Mouse (Mus musculus) liver, postnatal 0 days (tissue): Measurements from ENCODE around the gene Slc39a11. TPM values are rescaled to one million over a fixed set of nuclear protein-coding genes. Genes with fewer than 3 reads are reported as not detected.

ENCODE experiments used
- ATAC-seq: fragments of 200-750 bp; cut with Nextera tagmentation; 2 replicates; pipeline ENCODE4 v1.8.0; 2017; ENCODE audit warnings: mild to moderate bottlenecking, moderate library complexity
- DNase-seq: peaks from one replicate; pipeline ENCODE4 v3.0.0-alpha.2; 2016
- H3K27ac ChIP-seq: fragments of 300-500 bp; sonication (generic); 2 replicates; pipeline ENCODE4 v1.5.1; 2014; ENCODE audit warnings: antibody characterized with exemption, moderate library complexity, mild to moderate bottlenecking, low read depth
- H3K27me3 ChIP-seq: fragments of 300-500 bp; sonication (generic); 2 replicates; pipeline ENCODE4 v1.6.1; 2014; ENCODE audit warnings: low read length, control low read depth, mixed read lengths; ENCODE audit not compliant: insufficient read depth
- H3K36me3 ChIP-seq: fragments of 300-500 bp; sonication (generic); replicated peaks from 2 replicates; pipeline ENCODE4 v1.6.1; 2014; ENCODE audit warnings: mild to moderate bottlenecking, control low read depth, low read length, moderate library complexity, mixed read lengths; ENCODE audit not compliant: insufficient read depth
- H3K4me1 ChIP-seq: fragments of 300-500 bp; sonication (generic); 2 replicates; pipeline ENCODE4 v1.6.1; 2014; ENCODE audit warnings: antibody characterized with exemption, mild to moderate bottlenecking, control low read depth; ENCODE audit not compliant: insufficient read depth
- H3K4me2 ChIP-seq: fragments of 300-500 bp; sonication (generic); 2 replicates; pipeline ENCODE4 v1.6.1; 2014; ENCODE audit warnings: low read depth, mild to moderate bottlenecking, low read length, moderate library complexity, mixed read lengths
- H3K4me3 ChIP-seq: fragments of 300-500 bp; sonication (generic); 2 replicates; pipeline ENCODE4 v1.5.1; 2014; ENCODE audit warnings: low read depth, low read length
- H3K9ac ChIP-seq: fragments of 300-500 bp; sonication (generic); replicated peaks from 2 replicates; pipeline ENCODE4 v1.6.1; 2014; ENCODE audit warnings: mild to moderate bottlenecking, moderate library complexity
- H3K9me3 ChIP-seq: fragments of 300-500 bp; sonication (generic); 2 replicates; pipeline ENCODE4 v1.6.1; 2016; ENCODE audit warnings: mild to moderate bottlenecking, control low read depth, low read length, mixed read lengths
- CTCF ChIP-seq: sonication (generic); IDR thresholded peaks from 2 replicates; pipeline ENCODE4 v1.5.1; 2016; ENCODE audit warnings: antibody characterized with exemption, low read depth
- EP300 ChIP-seq: IDR thresholded peaks from 2 replicates; pipeline ENCODE4 v1.6.1; 2016; ENCODE audit warnings: antibody characterized with exemption, low read depth, mild to moderate bottlenecking
- WGBS: fragments of 180-500 bp; shearing (Covaris S2); extraction: QIAGEN DNeasy Blood & Tissue Kit; methylation state at CpG from one replicate; pipeline ENCODE4 v1.1.7; 2014; ENCODE audit not compliant: insufficient replicate concordance; 5-methylcytosine and 5-hydroxymethylcytosine counted together
- polyA plus RNA-seq: library from polyadenylated mRNA; unstranded; fragments of >200 nt; fragmentation: Nextera tagmentation; extraction: Ambion mirVana; gene quantifications from 2 replicates; pipeline ENCODE4 v1.2.1, GENCODE M21; 2015

Slc39a11 gene
- polyA plus RNA-seq, 1 experiment from 2014 or later, result 10.9 TPM

DNA sequence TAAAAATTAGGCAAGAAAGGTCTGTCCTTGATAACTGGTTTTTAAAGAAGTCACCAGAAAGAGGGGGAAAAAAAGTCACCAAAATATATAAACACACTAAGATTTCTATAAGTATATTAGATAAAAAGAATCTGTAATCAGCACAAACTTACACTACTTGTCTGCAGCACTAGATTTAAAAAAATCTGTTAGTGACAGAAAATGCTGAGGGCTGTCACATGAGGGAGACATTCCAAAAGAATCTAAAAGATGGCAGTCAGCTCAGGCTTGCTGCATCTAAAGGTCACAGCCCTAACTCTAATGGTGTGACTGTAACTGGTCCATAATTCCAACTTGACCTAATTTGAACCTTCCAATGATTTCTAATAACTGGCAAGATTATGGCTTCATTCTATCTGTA is 32.1 kb upstream of the Slc39a11 start:
- no peaks in the 10 kb centered on the region for H3K9me3 ChIP-seq
- peaks cover 34% of the 10 kb centered on the region for H3K4me1 ChIP-seq
- TF ChIP-seq EP300 (no peak), CTCF (0 out of 2 replicates have a peak, but pooled peaks have one; percentile 17)
- peak overlapping the region; percentile 97 for H3K4me3 ChIP-seq
- H3K4me2 ChIP-seq, result peak overlapping the region; percentile 95
- no peak for ATAC-seq
- peaks cover 9% of the 10 kb centered on the region for H3K36me3 ChIP-seq
- H3K27ac ChIP-seq, result peak overlapping the region; percentile 87
- H3K9ac ChIP-seq, result peak overlapping the region; percentile 97
- no peaks in the 10 kb centered on the region for H3K27me3 ChIP-seq
- no peak for DNase-seq

DNA sequence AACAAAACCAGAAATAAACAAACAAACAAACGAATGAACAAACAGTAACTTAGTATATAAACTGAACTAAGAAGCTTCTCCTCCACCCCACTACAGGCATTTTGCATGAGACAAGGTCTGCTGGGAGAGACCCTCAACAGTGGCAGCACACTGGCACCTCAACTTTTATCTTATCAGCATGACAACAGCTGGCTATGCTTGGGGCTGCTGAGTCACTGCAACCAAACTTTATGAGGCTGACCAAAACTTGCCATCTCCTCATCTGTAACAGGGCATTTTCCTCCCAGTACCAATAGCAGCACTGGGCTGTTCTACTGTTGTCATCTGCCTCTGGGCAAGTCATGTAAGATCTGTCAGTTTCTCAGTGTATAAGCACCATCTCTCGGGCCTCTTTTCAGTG is 31.1 kb upstream of the Slc39a11 start:
- WGBS, result 60% methylated on average over 2 of the region's 2 CpGs
- peak overlapping the region; percentile 87 for H3K27ac ChIP-seq

DNA sequence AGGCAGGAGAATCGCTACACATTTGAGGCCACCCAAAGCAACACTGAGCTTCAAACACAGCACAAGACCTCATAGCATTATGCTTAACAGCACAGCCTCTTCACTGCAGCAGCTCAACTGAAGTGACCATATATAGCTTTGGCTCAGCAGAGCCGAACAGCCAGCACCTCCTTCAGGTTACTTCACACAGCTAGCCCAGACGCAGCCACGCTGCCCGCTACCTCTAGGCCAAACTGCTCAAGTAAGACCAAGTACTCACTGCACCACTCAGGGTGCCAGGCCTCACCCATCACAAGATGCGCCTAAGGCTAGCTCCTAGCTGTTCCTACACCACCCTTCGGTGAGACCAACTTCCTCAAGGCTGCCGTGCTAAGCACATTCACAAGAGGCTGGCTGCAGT is 28.5 kb upstream of the Slc39a11 start:
- WGBS, result 77% methylated on average over 8 of the region's 8 CpGs
- no peaks in the 10 kb centered on the region for H3K27me3 ChIP-seq
- ATAC-seq (no peak), DNase-seq (no peak)
- H3K27ac ChIP-seq, result no peak overlapping the region
- no peak overlapping the region for H3K4me2 ChIP-seq
- no peak overlapping the region for H3K9ac ChIP-seq
- no peaks in the 10 kb centered on the region for H3K9me3 ChIP-seq
- peaks cover 27% of the 10 kb centered on the region for H3K4me1 ChIP-seq
- TF ChIP-seq EP300, result no peak
- TF ChIP-seq CTCF, result no peak
- H3K36me3 ChIP-seq, result peaks cover 39% of the 10 kb centered on the region
- H3K4me3 ChIP-seq, result no peak overlapping the region

More for the DNA sequence above, 31.1 kb upstream of the Slc39a11 start:
- H3K36me3 ChIP-seq, result peaks cover 19% of the 10 kb centered on the region
- H3K9ac ChIP-seq, result peak overlapping the region; percentile 47
- H3K9me3 ChIP-seq, result no peaks in the 10 kb centered on the region
- ATAC-seq, result peak; percentile 53
- H3K4me2 ChIP-seq, result peak overlapping the region; percentile 95
- H3K4me1 ChIP-seq, result peaks cover 34% of the 10 kb centered on the region
- H3K4me3 ChIP-seq, result peak overlapping the region; percentile 97; the same call in 1 of the 2 replicates
- TF ChIP-seq CTCF (no peak), EP300 (peak; percentile 97)
- peak; percentile 51 for DNase-seq
- no peaks in the 10 kb centered on the region for H3K27me3 ChIP-seq

- Histone ChIP-seq H3K4me3 (no peak overlapping the region), H3K9me3 (no peaks in the 10 kb centered on the region), H3K9ac (no peak overlapping the region), H3K27ac (no peak overlapping the region), H3K4me2 (no peak overlapping the region), H3K4me1 (peaks cover 18% of the 10 kb centered on the region), H3K36me3 (peaks cover 43% of the 10 kb centered on the region), H3K27me3 (no peaks in the 10 kb centered on the region)
- TF ChIP-seq EP300, result no peak
- no peak for TF ChIP-seq CTCF
- DNase-seq, result no peak
- ATAC-seq, result no peak
- WGBS, result 89% methylated on average over 2 of the region's 2 CpGs
Observed at GRCm38 (mm10) chr11:113677378-113677777, 27.5 kb upstream of the Slc39a11 start.

DNA sequence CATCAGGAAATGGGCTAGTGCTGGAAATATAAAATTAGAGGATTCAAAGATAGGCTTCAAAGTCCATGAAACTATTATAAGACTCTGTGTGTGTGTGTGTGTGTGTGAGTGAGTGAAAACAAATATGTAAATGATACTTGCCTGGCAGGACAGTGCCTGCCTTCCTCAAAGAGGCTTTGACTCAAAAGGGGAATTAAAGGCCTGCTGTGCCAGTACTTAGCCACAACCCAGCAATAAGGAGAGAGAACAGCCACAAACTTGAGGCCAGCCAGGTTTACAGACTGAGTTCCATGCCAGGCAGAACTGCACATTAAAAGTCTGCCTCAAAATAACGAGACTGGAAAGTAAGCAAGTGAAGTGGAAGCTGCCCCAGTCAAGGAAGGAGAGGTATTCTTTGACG is 27.0 kb upstream of the Slc39a11 start:
- Histone ChIP-seq H3K27me3 (no peaks in the 10 kb centered on the region), H3K9ac (no peak overlapping the region), H3K4me1 (peaks cover 18% of the 10 kb centered on the region), H3K9me3 (no peaks in the 10 kb centered on the region), H3K4me2 (no peak overlapping the region), H3K36me3 (peaks cover 43% of the 10 kb centered on the region), H3K4me3 (no peak overlapping the region), H3K27ac (no peak overlapping the region)
- 83% methylated on average over 2 of the region's 2 CpGs for WGBS
- no peak for ATAC-seq
- no peak for DNase-seq
- TF ChIP-seq CTCF (no peak), EP300 (no peak)

DNA sequence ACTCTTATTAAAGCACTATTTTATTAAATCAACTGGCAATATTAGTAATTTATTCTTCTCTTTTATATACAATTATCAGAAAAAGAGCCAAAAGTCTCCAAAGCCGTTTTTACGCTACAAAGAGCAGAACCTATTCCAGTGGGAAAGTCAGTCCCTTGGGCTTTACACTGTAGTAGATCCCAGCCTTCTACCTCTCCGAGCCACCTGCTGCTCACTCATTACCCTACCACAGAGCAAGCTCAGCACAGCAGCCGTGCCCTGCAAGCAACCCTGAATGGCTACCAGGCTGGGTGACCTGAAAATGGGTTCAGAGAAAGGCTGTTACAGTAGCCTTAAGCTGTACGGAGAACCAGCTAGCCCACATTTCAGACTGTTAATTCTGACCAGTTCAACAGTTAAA is 24.7 kb upstream of the Slc39a11 start:
- H3K4me1 ChIP-seq, result peaks cover 10% of the 10 kb centered on the region
- H3K27ac ChIP-seq, result no peak overlapping the region
- H3K27me3 ChIP-seq, result no peaks in the 10 kb centered on the region
- ATAC-seq (no peak), DNase-seq (no peak)
- H3K36me3 ChIP-seq, result peaks cover 55% of the 10 kb centered on the region
- H3K9me3 ChIP-seq, result no peaks in the 10 kb centered on the region
- H3K9ac ChIP-seq, result no peak overlapping the region
- 93% methylated on average over 5 of the region's 5 CpGs for WGBS
- H3K4me2 ChIP-seq, result no peak overlapping the region
- H3K4me3 ChIP-seq, result no peak overlapping the region
- TF ChIP-seq CTCF (no peak), EP300 (no peak)

DNA sequence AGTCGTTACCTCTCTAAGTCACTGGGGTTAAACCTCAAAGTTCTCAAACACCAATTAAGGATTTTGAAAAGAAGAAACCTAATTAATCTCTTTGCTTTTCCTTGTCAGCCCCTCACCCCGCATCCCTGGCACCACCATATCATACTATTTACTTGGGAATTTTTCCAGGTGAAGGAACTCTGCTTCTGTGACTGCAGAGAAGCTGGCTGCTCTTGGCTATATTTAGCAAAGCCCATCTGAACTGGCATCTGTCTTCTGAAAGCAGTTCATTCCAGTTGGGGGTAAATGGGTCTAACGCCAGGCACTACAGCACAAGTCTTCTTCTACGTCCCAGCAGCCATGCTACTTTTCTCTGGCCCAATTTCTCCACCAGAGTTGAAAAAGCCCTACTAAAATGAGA is 23.7 kb upstream of the Slc39a11 start:
- Histone ChIP-seq H3K36me3 (peaks cover 53% of the 10 kb centered on the region), H3K4me2 (no peak overlapping the region), H3K4me3 (no peak overlapping the region), H3K27me3 (no peaks in the 10 kb centered on the region), H3K9ac (no peak overlapping the region), H3K4me1 (peaks cover 11% of the 10 kb centered on the region), H3K27ac (no peak overlapping the region), H3K9me3 (no peaks in the 10 kb centered on the region)
- 94% methylated on average over 4 of the region's 4 CpGs for WGBS
- ATAC-seq, result no peak
- DNase-seq, result no peak
- TF ChIP-seq CTCF (no peak), EP300 (no peak)
